Mouse (Mus musculus) lung, embryonic 15.5 days (tissue): Measurements from ENCODE around the gene Thsd7a. TPM values are rescaled to one million over a fixed set of nuclear protein-coding genes. Genes with fewer than 3 reads are reported as not detected.

Experiments used
- ATAC-seq: fragments of 200-750 bp; cut with Nextera tagmentation; 2 replicates; pipeline ENCODE4 v1.8.0; 2017; ENCODE audit warnings: moderate number of reproducible peaks, borderline replicate concordance; ENCODE audit not compliant: low FRiP score, low TSS enrichment; ENCODE audit errors: extremely low read depth
- H3K27ac ChIP-seq: fragments of 300-500 bp; sonication (generic); 2 replicates; pipeline ENCODE4 v1.5.1; 2015; ENCODE audit warnings: moderate library complexity, mild to moderate bottlenecking, inconsistent platforms
- H3K27me3 ChIP-seq: fragments of 300-500 bp; sonication (generic); 2 replicates; pipeline ENCODE4 v1.6.1; 2015; ENCODE audit warnings: inconsistent platforms
- H3K36me3 ChIP-seq: fragments of 300-500 bp; sonication (generic); 2 replicates; pipeline ENCODE4 v1.6.1; 2015; ENCODE audit warnings: inconsistent platforms
- H3K4me1 ChIP-seq: fragments of 300-500 bp; sonication (generic); 2 replicates; pipeline ENCODE4 v1.6.1; 2015; ENCODE audit warnings: inconsistent platforms
- H3K4me2 ChIP-seq: fragments of 300-500 bp; sonication (generic); 2 replicates; pipeline ENCODE4 v1.6.1; 2015; ENCODE audit warnings: inconsistent platforms, mild to moderate bottlenecking, moderate library complexity
- H3K4me3 ChIP-seq: fragments of 300-500 bp; sonication (generic); 2 replicates; pipeline ENCODE4 v1.5.1; 2015; ENCODE audit warnings: mild to moderate bottlenecking, inconsistent platforms
- H3K9ac ChIP-seq: fragments of 300-500 bp; sonication (generic); 2 replicates; pipeline ENCODE4 v1.6.1; 2015; ENCODE audit warnings: inconsistent platforms
- H3K9me3 ChIP-seq: fragments of 300-500 bp; sonication (generic); 2 replicates; pipeline ENCODE4 v1.6.1; 2016; ENCODE audit warnings: inconsistent platforms
- WGBS: fragments of 180-500 bp; shearing (Covaris S2); methylation state at CpG from one replicate; pipeline ENCODE4 v1.1.7; 2015; 5-methylcytosine and 5-hydroxymethylcytosine counted together
- polyA plus RNA-seq: library from polyadenylated mRNA; unstranded; fragments of >200 nt; fragmentation: Nextera tagmentation; extraction: Ambion mirVana; gene quantifications from 2 replicates; pipeline ENCODE4 v1.2.1, GENCODE M21; 2015

Gene Thsd7a
- polyA plus RNA-seq, 1 experiment from 2014 or later = 2.3 TPM

GRCm38 (mm10) chr6:12628637-12629246 is 120.5 kb downstream of the Thsd7a start:
- H3K9me3 ChIP-seq = no peaks in the 10 kb centered on the region
- WGBS = 76% methylated on average over 11 of the region's 11 CpGs
- no peak overlapping the region for H3K4me2 ChIP-seq
- no peaks in the 10 kb centered on the region for H3K27me3 ChIP-seq
- no peak for ATAC-seq
- H3K9ac ChIP-seq = no peak overlapping the region
- no peaks in the 10 kb centered on the region for H3K36me3 ChIP-seq
- H3K4me3 ChIP-seq = no peak overlapping the region
- no peak overlapping the region for H3K27ac ChIP-seq
- no peaks in the 10 kb centered on the region for H3K4me1 ChIP-seq

- Histone ChIP-seq H3K27me3 (no peaks in the 10 kb centered on the region), H3K4me3 (no peak overlapping the region), H3K9ac (no peak overlapping the region), H3K9me3 (no peaks in the 10 kb centered on the region), H3K4me1 (no peaks in the 10 kb centered on the region), H3K27ac (no peak overlapping the region), H3K4me2 (no peak overlapping the region), H3K36me3 (no peaks in the 10 kb centered on the region)
- ATAC-seq = no peak
- 77% methylated on average over 13 of the region's 13 CpGs for WGBS
Observed at GRCm38 (mm10) chr6:12606638-12607246, 142.5 kb downstream of the Thsd7a start.

GRCm38 (mm10) chr6:12602927-12603326 is 146.3 kb downstream of the Thsd7a start:
- WGBS = 71% methylated on average over 2 of the region's 2 CpGs
- H3K27ac ChIP-seq = no peak overlapping the region
- H3K36me3 ChIP-seq = no peaks in the 10 kb centered on the region
- H3K4me1 ChIP-seq = no peaks in the 10 kb centered on the region
- no peak overlapping the region for H3K4me2 ChIP-seq
- H3K4me3 ChIP-seq = no peak overlapping the region
- no peaks in the 10 kb centered on the region for H3K27me3 ChIP-seq
- no peak for ATAC-seq
- no peak overlapping the region for H3K9ac ChIP-seq
- H3K9me3 ChIP-seq = no peaks in the 10 kb centered on the region

GRCm38 (mm10) chr6:12602161-12602560 is 147.0 kb downstream of the Thsd7a start:
- Histone ChIP-seq H3K9ac (no peak overlapping the region), H3K4me2 (no peak overlapping the region), H3K27ac (no peak overlapping the region), H3K36me3 (no peaks in the 10 kb centered on the region), H3K9me3 (no peaks in the 10 kb centered on the region), H3K4me1 (no peaks in the 10 kb centered on the region), H3K27me3 (no peaks in the 10 kb centered on the region), H3K4me3 (no peak overlapping the region)
- ATAC-seq = no peak
- WGBS = 77% methylated on average over 4 of the region's 4 CpGs

GRCm38 (mm10) chr6:12584456-12584855 is 164.8 kb downstream of the Thsd7a start:
- Histone ChIP-seq H3K4me1 (no peaks in the 10 kb centered on the region), H3K4me2 (no peak overlapping the region), H3K4me3 (no peak overlapping the region), H3K9me3 (no peaks in the 10 kb centered on the region), H3K36me3 (no peaks in the 10 kb centered on the region), H3K27ac (no peak overlapping the region), H3K27me3 (no peaks in the 10 kb centered on the region), H3K9ac (no peak overlapping the region)
- 65% methylated on average over 4 of the region's 4 CpGs for WGBS
- ATAC-seq = no peak

GRCm38 (mm10) chr6:12581143-12581542 is 168.1 kb downstream of the Thsd7a start:
- Histone ChIP-seq H3K4me1 (no peaks in the 10 kb centered on the region), H3K9me3 (no peaks in the 10 kb centered on the region), H3K4me2 (no peak overlapping the region), H3K27me3 (no peaks in the 10 kb centered on the region), H3K27ac (no peak overlapping the region), H3K4me3 (no peak overlapping the region), H3K9ac (no peak overlapping the region), H3K36me3 (no peaks in the 10 kb centered on the region)
- 28% methylated on average over 3 of the region's 3 CpGs for WGBS
- ATAC-seq = no peak

- 61% methylated on average over 6 of the region's 6 CpGs for WGBS
- H3K36me3 ChIP-seq = no peaks in the 10 kb centered on the region
- no peaks in the 10 kb centered on the region for H3K9me3 ChIP-seq
- no peak overlapping the region for H3K4me3 ChIP-seq
- no peaks in the 10 kb centered on the region for H3K4me1 ChIP-seq
- H3K4me2 ChIP-seq = no peak overlapping the region
- no peak overlapping the region for H3K9ac ChIP-seq
- H3K27ac ChIP-seq = no peak overlapping the region
- no peak for ATAC-seq
- no peaks in the 10 kb centered on the region for H3K27me3 ChIP-seq
Observed at GRCm38 (mm10) chr6:12575619-12576216, 173.5 kb downstream of the Thsd7a start.

GRCm38 (mm10) chr6:12572202-12572601 is 177.0 kb downstream of the Thsd7a start:
- WGBS = 74% methylated on average over 5 of the region's 5 CpGs
- no peak overlapping the region for H3K4me2 ChIP-seq
- ATAC-seq = no peak

GRCm38 (mm10) chr6:12565136-12565535 is 184.1 kb downstream of the Thsd7a start:
- Histone ChIP-seq H3K4me2 (no peak overlapping the region), H3K4me3 (no peak overlapping the region), H3K36me3 (no peaks in the 10 kb centered on the region), H3K27me3 (no peaks in the 10 kb centered on the region), H3K27ac (no peak overlapping the region), H3K4me1 (no peaks in the 10 kb centered on the region), H3K9me3 (no peaks in the 10 kb centered on the region), H3K9ac (no peak overlapping the region)
- ATAC-seq = no peak
- WGBS = 65% methylated on average over 4 of the region's 4 CpGs

More at GRCm38 (mm10) chr6:12572202-12572601, 177.0 kb downstream of the Thsd7a start:
- no peak overlapping the region for H3K9ac ChIP-seq
- no peaks in the 10 kb centered on the region for H3K36me3 ChIP-seq
- no peak overlapping the region for H3K4me3 ChIP-seq
- H3K4me1 ChIP-seq = no peaks in the 10 kb centered on the region
- no peaks in the 10 kb centered on the region for H3K9me3 ChIP-seq
- no peaks in the 10 kb centered on the region for H3K27me3 ChIP-seq
- no peak overlapping the region for H3K27ac ChIP-seq

- 73% methylated on average over 3 of the region's 3 CpGs for WGBS
- Histone ChIP-seq H3K4me1 (no peaks in the 10 kb centered on the region), H3K4me3 (no peak overlapping the region), H3K36me3 (no peaks in the 10 kb centered on the region), H3K9me3 (no peaks in the 10 kb centered on the region), H3K4me2 (no peak overlapping the region), H3K27me3 (no peaks in the 10 kb centered on the region), H3K27ac (no peak overlapping the region), H3K9ac (no peak overlapping the region)
- ATAC-seq = no peak
Observed at GRCm38 (mm10) chr6:12562336-12562735, 186.9 kb downstream of the Thsd7a start.

- H3K36me3 ChIP-seq = no peaks in the 10 kb centered on the region
- no peak overlapping the region for H3K4me3 ChIP-seq
- H3K27me3 ChIP-seq = no peaks in the 10 kb centered on the region
- ATAC-seq = no peak
- H3K4me1 ChIP-seq = no peaks in the 10 kb centered on the region
- H3K9me3 ChIP-seq = no peaks in the 10 kb centered on the region
- no peak overlapping the region for H3K4me2 ChIP-seq
- no peak overlapping the region for H3K27ac ChIP-seq
- 95% methylated on average over 2 of the region's 2 CpGs for WGBS
- no peak overlapping the region for H3K9ac ChIP-seq
Observed at GRCm38 (mm10) chr6:12560500-12560899, 188.7 kb downstream of the Thsd7a start.
